In the genomic region with DNA sequence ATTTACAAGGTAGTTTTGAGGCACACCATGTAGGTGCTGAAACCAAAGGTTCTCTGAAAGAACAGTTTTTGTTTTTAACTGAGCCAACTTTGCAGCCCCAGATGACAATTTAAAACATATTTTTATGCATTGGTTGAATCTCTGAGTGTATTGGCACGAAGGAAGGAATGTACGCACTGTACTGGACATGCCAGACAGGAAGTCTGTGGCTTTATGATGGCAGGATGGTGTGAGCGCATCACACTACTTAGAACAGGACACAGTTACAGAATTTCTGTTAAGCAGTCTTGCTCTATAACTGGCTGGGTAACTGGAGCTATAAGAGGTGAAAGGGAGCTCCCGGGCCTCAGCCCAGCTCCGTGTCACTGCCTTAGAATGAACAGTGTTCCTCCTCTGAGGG, we compare ENCODE assay signal across 20 mouse cellular contexts.
DNase-seq lines count a peak whose midpoint lies in the region; ATAC-seq and TF ChIP-seq lines count a peak whose summit lies in the region.
"Had no signal": no experiment of that assay in that cellular context is flagged by ENCODE, and none has a peak within 500 bp of the region (broad histone marks: within the 10 kb centered on the region; RNA-seq: fewer than 3 reads in every experiment).

No protein-coding gene starts in this region.

- H3K4me2 ChIP-seq in stomach, postnatal 0 days (replicated peaks; ENCODE audit: low read depth), result no peak overlapping the region
- H3K4me2 ChIP-seq: forebrain, embryonic 15.5 days; heart, embryonic 11.5 days; hindbrain, embryonic 13.5 days had no signal

- no peak for TF ChIP-seq EP300 in stomach, postnatal 0 days (optimal IDR thresholded peaks at IDR 0.05)

- DNase-seq in heart, embryonic 10.5 days (ENCODE audit: low spot score), result no peak
- DNase-seq in heart, adult 9 months (ENCODE audit: low spot score in 2 of 2), result no peak
- DNase-seq in cerebellum, adult 9-11 months, result no peak
- no peak for DNase-seq in stomach, postnatal 0 days (ENCODE audit: low spot score)
- DNase-seq: adrenal gland, postnatal 14 days; cerebellum, adult 11-12 months; cerebellum, adult 9-10 months; cerebellum, postnatal 36 days; gastrocnemius, postnatal 10 days; kidney, adult 11 months had no signal

- peaks cover 21% of the 10 kb centered on the region for H3K36me3 ChIP-seq in heart, embryonic 10.5 days
- peaks cover 44% of the 10 kb centered on the region for H3K36me3 ChIP-seq in megakaryocyte, embryonic 14.5 days (replicated peaks; ENCODE audit: low read length)
- H3K36me3 ChIP-seq in stomach, postnatal 0 days (ENCODE audit: control insufficient read depth, insufficient read depth, low read length), result no peaks in the 10 kb centered on the region

- H3K4me1 ChIP-seq in heart, embryonic 10.5 days, result peaks cover 33% of the 10 kb centered on the region
- peaks cover 86% of the 10 kb centered on the region for H3K4me1 ChIP-seq in megakaryocyte, embryonic 14.5 days
- no peaks in the 10 kb centered on the region for H3K4me1 ChIP-seq in stomach, postnatal 0 days (replicated peaks; ENCODE audit: control insufficient read depth, insufficient read depth)

- no peaks in the 10 kb centered on the region; the same call in 1 of the 2 replicates for H3K9me3 ChIP-seq in heart, embryonic 10.5 days
- H3K9me3 ChIP-seq in megakaryocyte, embryonic 14.5 days, result no peaks in the 10 kb centered on the region
- H3K9me3 ChIP-seq in stomach, postnatal 0 days (ENCODE audit: control insufficient read depth, low read length), result no peaks in the 10 kb centered on the region

- no peak for ATAC-seq in megakaryocyte, adult 5-6 weeks (ENCODE audit: poor library complexity, severe bottlenecking)
- ATAC-seq in common myeloid progenitor, adult 5-6 weeks (replicated peaks; ENCODE audit: low read depth, poor library complexity, severe bottlenecking), result 0 out of 2 replicates have a peak, but pooled peaks have one; percentile 11
- ATAC-seq in stomach, postnatal 0 days (ENCODE audit: low FRiP score, low TSS enrichment), result no peak
- ATAC-seq: activated CD4-positive, CD25-positive, alpha-beta regulatory T cell, adult 4 months; forebrain, embryonic 15.5 days; hindbrain, postnatal 0 days had no signal

- H3K27me3 ChIP-seq in heart, embryonic 10.5 days (ENCODE audit: insufficient read depth, poor library complexity, severe bottlenecking), result no peaks in the 10 kb centered on the region
- no peaks in the 10 kb centered on the region for H3K27me3 ChIP-seq in megakaryocyte, embryonic 14.5 days (replicated peaks)
- H3K27me3 ChIP-seq in stomach, postnatal 0 days (ENCODE audit: control insufficient read depth, insufficient read depth, low read length), result no peaks in the 10 kb centered on the region
- H3K27me3 ChIP-seq: forebrain, embryonic 15.5 days; hindbrain, embryonic 13.5 days; Patski had no signal

- 86% methylated on average over 5 of the region's 5 CpGs for WGBS in heart, embryonic 10.5 days
- WGBS in stomach, postnatal 0 days, result 79% methylated on average over 5 of the region's 5 CpGs

- TF ChIP-seq CTCF in stomach, postnatal 0 days (IDR thresholded peaks at IDR 0.05; ENCODE audit: low read depth), result no peak

- no peak overlapping the region for H3K4me3 ChIP-seq in heart, embryonic 10.5 days
- peak overlapping the region; percentile 73 for H3K4me3 ChIP-seq in megakaryocyte, embryonic 14.5 days (replicated peaks)
- no peak overlapping the region for H3K4me3 ChIP-seq in stomach, postnatal 0 days (ENCODE audit: low read depth, low read length)
- H3K4me3 ChIP-seq: embryonic facial prominence, embryonic 10.5 days; forebrain, embryonic 15.5 days; hindbrain, embryonic 13.5 days had no signal

- no peak overlapping the region for H3K9ac ChIP-seq in stomach, postnatal 0 days (ENCODE audit: low read length)
- H3K9ac ChIP-seq: forebrain, embryonic 15.5 days; hindbrain, embryonic 13.5 days had no signal

- H3K27ac ChIP-seq in heart, embryonic 10.5 days, result 0 out of 2 replicates have a peak overlapping the region, but pooled peaks have one; percentile 22
- H3K27ac ChIP-seq in stomach, postnatal 0 days (replicated peaks), result no peak overlapping the region
- H3K27ac ChIP-seq: embryonic facial prominence, embryonic 10.5 days; forebrain, embryonic 15.5 days; hindbrain, embryonic 13.5 days; hindbrain, postnatal 0 days had no signal
